Mouse (Mus musculus): ENCODE data around the gene Stag1. TPM values are rescaled to one million over a fixed set of nuclear protein-coding genes. Genes with fewer than 3 reads are reported as not detected.
A peak's percentile ranks its signal among the peaks of the same experiment; 100 is the strongest.
"Not testable (repeated sequence)": the region's sequence is repeated elsewhere in the genome, so short reads cannot be mapped to it uniquely, and the experiment has no call there.

The Stag1 gene
- polyA plus RNA-seq, 1 experiment from 2014 or later = 41.6 TPM

DNA sequence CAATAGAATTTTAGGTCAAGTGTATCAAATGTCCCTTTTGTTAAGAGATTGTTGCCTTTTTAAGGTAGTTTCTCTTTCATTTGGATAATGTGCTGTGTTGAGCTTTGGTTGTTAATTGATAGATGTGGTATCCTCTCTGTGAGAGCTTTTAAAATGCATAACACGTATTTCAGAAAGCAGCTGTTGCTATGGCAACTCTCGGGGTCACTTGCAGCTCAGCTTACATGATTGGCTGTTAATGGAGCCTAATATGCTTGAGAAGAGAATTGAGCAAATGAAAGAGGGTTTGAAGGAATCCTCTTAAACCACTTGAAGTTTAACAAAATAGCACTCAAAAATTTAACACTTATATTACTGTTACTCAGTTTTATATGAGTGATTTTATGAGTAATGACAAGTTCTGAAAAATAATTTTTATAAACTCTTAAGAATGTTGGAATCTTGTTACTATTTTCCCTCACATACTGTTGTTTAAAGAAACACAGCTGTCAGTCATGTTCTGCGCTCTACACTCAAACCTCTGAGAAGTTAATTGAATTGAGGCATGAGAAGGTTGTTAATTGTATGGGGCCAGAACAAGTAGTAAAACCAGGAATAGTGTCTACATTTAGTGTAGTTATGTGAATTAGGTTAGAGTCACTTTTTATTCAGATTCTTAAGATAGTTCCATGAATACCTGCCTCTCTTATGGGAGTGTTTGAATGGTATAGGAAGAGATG lies 88.3 kb downstream of the Stag1 start:
- Histone ChIP-seq H3K36me3 (ENCODE audit: inconsistent target) (no peaks in the 10 kb centered on the region), H3K79me2 (ENCODE audit: inconsistent target) (peaks cover 100% of the 10 kb centered on the region), H3K27ac (no peak overlapping the region), H3K4me3 (ENCODE audit: inconsistent target) (no peak overlapping the region)
- 96% methylated on average over 3 of the region's 3 CpGs for WGBS (ENCODE audit: missing documents)

DNA sequence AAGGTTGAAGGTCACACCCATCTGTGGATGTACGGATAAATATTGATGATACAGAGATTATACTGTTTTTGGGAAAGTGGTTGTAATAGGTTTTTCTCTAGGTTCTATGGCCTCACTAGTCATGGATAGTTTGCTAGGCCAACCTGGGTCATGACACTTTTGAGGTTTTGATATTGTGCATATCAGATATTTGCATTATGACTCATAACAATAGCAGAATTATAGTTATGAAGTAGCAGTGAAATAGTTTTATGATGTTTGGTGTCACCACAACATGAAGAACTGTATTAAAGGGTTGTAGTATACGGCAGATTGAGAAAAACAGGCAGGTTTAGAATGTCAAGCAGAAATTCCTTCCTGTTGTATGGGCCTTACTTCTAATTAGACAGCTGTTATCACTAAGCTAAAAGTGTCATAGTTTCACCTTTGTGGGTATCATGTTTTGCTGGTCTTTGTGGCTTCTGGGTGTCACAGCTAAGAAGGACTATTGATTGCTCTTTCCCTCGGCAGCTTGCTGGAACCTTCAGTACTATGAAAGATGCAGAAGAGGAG lies 92.2 kb downstream of the Stag1 start:
- no peak overlapping the region for H3K4me3 ChIP-seq (ENCODE audit: inconsistent target)
- H3K27ac ChIP-seq = no peak overlapping the region
- H3K79me2 ChIP-seq (ENCODE audit: inconsistent target) = peaks cover 100% of the 10 kb centered on the region
- no peaks in the 10 kb centered on the region for H3K36me3 ChIP-seq (ENCODE audit: inconsistent target)
- WGBS (ENCODE audit: missing documents) = 89% methylated on average over 2 of the region's 3 CpGs

DNA sequence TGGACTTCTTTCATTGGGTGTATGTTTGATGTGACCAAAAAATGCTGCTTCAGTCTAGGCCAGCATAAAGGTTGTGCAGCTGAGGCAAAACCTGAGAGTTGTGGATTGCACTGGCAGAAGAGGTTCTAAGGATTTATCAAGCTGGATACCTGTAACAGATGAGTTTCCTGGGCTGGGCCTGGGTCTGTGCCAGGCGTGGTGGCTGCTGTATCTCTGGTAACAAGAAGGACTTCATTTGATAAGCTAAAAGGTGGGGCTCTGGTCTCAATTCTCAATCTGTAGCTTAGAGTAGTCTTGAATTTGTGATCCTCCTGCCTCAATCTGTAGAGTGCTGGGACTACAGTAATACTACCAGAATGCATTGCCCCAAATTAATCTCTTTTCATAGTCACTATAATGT lies 94.6 kb downstream of the Stag1 start:
- Histone ChIP-seq H3K27ac (no peak overlapping the region), H3K36me3 (ENCODE audit: inconsistent target) (no peaks in the 10 kb centered on the region), H3K79me2 (ENCODE audit: inconsistent target) (peaks cover 100% of the 10 kb centered on the region), H3K4me3 (ENCODE audit: inconsistent target) (no peak overlapping the region)
- 100% methylated on average over 1 of the region's 1 CpGs for WGBS (ENCODE audit: missing documents)

DNA sequence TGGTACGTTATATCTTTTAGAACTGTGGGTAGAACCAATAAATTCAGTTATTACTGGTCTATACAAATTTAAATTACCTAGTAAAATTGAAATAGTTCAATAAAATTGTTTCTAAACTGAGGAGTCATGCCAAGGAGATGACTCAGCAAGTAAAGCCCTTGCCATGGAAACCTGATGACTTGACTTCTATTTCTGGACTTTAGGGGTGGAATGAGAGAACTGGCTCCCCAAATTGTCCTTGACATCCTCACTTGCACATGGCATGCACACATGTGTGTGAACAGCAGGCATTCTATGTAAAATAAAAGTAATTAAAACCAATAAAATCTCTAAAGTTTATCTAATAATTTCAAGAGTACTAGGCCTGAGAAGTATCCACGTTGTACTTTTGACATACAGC lies 98.9 kb downstream of the Stag1 start:
- WGBS (ENCODE audit: missing documents) = 73% methylated on average over 1 of the region's 2 CpGs
- Histone ChIP-seq H3K4me3 (ENCODE audit: inconsistent target) (no peak overlapping the region), H3K79me2 (ENCODE audit: inconsistent target) (peaks cover 97% of the 10 kb centered on the region), H3K36me3 (ENCODE audit: inconsistent target) (no peaks in the 10 kb centered on the region), H3K27ac (no peak overlapping the region)

DNA sequence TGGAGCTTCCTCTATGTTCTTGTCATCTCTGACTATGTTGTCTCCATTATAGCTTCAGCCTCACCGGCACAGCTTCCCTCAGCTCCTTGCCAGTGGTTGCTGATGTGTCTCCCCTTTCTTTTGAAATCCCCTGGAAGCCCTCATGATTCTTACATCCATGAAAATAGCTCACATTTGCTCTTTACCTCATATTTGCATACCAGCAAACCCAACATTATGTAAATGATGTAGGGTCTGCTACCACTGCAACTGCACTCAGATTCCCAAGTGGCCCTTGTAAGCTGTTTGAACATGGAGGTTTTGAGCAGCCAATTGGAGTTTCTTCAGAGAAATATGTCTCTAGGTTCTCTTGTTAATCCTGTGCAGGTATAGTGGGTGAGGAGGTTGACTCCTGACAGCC lies 110.0 kb downstream of the Stag1 start:
- WGBS (ENCODE audit: missing documents) = 92% methylated on average over 1 of the region's 1 CpGs

DNA sequence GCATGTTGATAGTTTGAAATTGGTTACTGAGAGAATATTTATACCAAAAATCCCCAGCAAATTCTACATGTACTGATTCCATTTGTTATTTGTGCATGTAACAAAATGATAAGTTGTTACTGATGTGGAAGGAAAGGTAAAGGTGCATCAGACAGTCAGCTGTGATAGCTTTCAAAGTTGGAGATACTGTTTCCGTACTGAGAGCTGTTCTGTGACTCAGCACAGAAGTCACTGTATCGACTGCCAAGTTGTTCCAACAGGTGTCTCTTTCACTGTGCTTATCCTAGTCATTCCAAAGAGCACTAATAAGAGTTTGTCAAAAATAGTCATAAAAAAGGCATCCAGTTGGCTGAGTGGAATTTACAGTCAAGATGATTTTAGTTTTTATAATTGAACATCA lies 114.1 kb downstream of the Stag1 start:
- Histone ChIP-seq H3K4me3 (ENCODE audit: inconsistent target) (no peak overlapping the region), H3K27ac (no peak overlapping the region), H3K36me3 (ENCODE audit: inconsistent target) (no peaks in the 10 kb centered on the region), H3K79me2 (ENCODE audit: inconsistent target) (peaks cover 53% of the 10 kb centered on the region; the same call in 1 of the 2 replicates)
- WGBS (ENCODE audit: missing documents) = 91% methylated on average over 2 of the region's 2 CpGs

More for the DNA sequence above, 110.0 kb downstream of the Stag1 start:
- H3K36me3 ChIP-seq (ENCODE audit: inconsistent target) = no peaks in the 10 kb centered on the region
- H3K79me2 ChIP-seq (ENCODE audit: inconsistent target) = peaks cover 64% of the 10 kb centered on the region
- no peak overlapping the region for H3K4me3 ChIP-seq (ENCODE audit: inconsistent target)
- H3K27ac ChIP-seq = no peak overlapping the region

DNA sequence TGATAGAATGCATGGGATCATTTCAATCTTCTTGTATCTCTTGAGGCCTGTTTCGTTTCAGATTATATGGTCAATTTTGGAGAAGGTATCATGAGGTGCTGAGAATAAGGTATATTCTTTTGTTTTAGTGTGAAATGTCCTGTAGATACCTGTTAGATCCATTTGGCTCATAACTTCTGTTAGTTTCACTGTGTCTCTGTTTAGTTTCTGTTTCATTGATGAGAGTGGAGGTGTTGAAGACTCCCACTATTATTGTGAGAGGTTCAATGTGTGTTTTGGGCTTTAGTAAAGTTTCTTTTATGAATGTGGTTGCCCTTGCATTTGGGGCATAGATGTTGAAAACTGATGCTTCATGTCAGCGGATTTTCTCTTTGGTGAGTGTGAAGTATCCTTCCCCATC lies 127.2 kb downstream of the Stag1 start:
- H3K36me3 ChIP-seq (ENCODE audit: inconsistent target); H3K4me3 ChIP-seq (ENCODE audit: inconsistent target); H3K27ac ChIP-seq: not testable (repeated sequence)
- H3K79me2 ChIP-seq (ENCODE audit: inconsistent target) = peaks cover 100% of the 10 kb centered on the region
- WGBS (ENCODE audit: missing documents) = 96% methylated on average over 2 of the region's 2 CpGs

DNA sequence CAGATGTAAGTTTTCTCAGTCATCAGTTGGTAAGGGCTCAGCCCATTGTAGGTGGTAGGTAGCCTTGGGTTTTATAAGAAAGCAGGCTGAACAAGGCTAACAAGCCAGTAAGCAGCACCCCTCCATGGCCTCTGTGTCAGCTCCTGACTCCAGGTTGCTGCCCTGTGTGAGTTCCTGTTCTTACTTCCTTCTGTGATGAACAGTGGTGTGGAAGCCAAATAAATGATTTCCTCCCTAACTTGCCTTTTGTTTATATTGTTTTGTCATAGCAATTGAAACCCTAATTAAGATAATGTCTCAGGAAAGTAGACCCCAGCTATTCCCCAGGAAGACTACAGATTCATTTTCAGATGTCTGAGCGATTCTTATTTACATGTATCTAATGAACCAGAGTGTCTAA lies 134.2 kb downstream of the Stag1 start:
- no peak overlapping the region for H3K27ac ChIP-seq
- no peak overlapping the region for H3K4me3 ChIP-seq (ENCODE audit: inconsistent target)
- WGBS (ENCODE audit: missing documents) = 67% methylated on average over 1 of the region's 1 CpGs
- H3K79me2 ChIP-seq (ENCODE audit: inconsistent target) = peaks cover 95% of the 10 kb centered on the region
- no peaks in the 10 kb centered on the region for H3K36me3 ChIP-seq (ENCODE audit: inconsistent target)

DNA sequence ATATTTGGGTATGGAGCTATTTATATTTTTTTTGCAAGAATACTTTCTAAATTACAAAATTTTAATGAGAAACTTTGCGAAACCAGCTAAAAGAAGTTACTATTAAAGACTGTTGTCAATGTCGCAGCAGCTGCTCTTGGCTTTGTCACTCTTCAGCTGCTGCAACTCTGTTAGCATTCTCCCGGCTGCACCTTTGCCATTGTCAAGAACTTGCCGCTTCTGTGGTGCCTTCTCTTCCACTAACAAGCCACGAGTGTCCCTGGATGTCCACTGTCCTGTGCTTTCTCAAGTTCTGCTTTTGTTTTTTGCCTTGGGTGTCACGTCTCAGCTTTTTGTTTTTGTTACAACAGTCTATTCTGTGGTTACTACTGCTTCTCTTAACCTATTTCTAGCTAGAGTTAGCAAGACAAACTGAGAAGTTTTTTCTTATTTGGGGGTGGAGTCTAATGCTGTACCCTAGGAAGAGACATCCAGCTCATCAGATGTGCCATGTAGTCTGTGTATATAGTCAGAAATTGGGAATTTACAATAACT lies 136.4 kb downstream of the Stag1 start:
- Histone ChIP-seq H3K27ac (peak overlapping the region; percentile 27; the same call in 1 of the 2 replicates), H3K36me3 (ENCODE audit: inconsistent target) (no peaks in the 10 kb centered on the region), H3K79me2 (ENCODE audit: inconsistent target) (peaks cover 83% of the 10 kb centered on the region), H3K4me3 (ENCODE audit: inconsistent target) (no peak overlapping the region)
- WGBS (ENCODE audit: missing documents) = 38% methylated on average over 6 of the region's 6 CpGs

DNA sequence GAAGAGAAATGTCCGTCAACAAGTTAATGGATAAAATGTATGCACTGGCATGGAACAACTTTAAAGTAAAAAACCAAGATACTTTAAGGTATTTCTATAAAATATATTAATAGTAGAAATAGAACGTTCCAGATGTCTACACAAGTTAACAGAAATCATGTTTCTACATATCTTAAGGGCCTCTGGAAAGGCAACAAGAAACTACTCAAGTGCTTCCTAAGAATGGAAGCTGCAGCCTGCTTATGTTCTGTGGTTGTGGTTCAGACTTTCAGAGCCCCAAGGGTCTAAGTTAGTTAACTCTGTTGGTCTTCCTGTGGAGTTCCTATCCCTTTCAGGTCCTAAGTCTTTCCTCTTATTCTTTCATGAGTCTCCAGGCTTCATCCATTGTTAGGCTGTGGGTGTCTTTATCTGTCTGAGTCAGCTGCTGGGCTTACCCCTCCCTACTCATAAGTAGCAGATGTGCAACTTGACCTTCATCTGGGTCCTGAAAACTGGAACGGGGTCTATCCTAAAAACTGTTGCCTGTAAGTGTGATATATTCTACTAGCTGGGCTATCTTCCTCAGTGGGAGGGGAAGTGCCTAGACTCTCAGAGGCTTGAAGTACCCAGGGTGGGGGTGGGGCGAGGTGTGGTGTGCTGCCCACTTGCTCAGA lies 138.5 kb downstream of the Stag1 start:
- no peaks in the 10 kb centered on the region for H3K36me3 ChIP-seq (ENCODE audit: inconsistent target)
- H3K27ac ChIP-seq = no peak overlapping the region
- 85% methylated on average over 4 of the region's 4 CpGs for WGBS (ENCODE audit: missing documents)
- peaks cover 61% of the 10 kb centered on the region for H3K79me2 ChIP-seq (ENCODE audit: inconsistent target)
- H3K4me3 ChIP-seq (ENCODE audit: inconsistent target) = no peak overlapping the region

DNA sequence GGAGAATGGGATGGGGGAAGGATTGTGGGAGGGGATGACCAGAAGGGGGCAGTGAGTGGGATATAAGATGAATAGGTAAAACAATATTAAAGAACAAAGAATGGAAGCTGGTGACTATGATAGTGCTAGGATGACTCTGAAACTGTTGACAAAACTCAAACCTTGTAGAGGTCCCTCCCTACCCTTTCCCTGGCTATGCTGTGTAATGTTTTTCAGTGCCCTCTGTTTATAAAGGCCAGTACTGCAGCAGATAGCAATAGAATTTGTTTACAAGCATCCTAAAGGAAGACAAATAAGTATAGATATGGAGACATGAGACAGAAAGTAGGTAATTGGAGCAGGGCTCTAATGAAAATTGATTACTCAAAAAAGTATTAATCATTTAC lies 139.0 kb downstream of the Stag1 start:
- peaks cover 56% of the 10 kb centered on the region for H3K79me2 ChIP-seq (ENCODE audit: inconsistent target)
- H3K27ac ChIP-seq = no peak overlapping the region
- H3K36me3 ChIP-seq (ENCODE audit: inconsistent target) = no peaks in the 10 kb centered on the region
- H3K4me3 ChIP-seq (ENCODE audit: inconsistent target) = no peak overlapping the region

DNA sequence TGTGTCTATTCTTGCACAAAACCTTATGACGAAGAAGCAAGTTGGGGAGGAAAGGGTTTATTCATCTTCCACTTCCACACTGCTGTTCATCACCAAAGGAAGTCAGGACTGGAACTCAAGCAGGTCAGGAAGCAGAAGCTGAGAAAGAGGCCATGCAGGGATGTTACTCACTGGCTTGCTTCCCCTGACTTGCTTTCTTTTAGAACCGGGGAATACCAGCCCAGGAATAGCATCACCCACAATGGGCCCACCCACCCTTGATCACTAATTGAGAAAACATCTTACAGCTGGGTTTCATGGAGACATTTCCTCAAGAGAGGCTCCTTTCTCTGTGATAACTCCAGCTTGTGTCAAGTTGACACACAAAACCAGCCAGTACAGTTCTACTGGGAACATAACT lies 179.6 kb downstream of the Stag1 start:
- H3K36me3 ChIP-seq (ENCODE audit: inconsistent target); H3K27ac ChIP-seq; H3K4me3 ChIP-seq (ENCODE audit: inconsistent target); H3K79me2 ChIP-seq (ENCODE audit: inconsistent target): not testable (repeated sequence)
- 74% methylated on average over 2 of the region's 2 CpGs for WGBS (ENCODE audit: missing documents)

DNA sequence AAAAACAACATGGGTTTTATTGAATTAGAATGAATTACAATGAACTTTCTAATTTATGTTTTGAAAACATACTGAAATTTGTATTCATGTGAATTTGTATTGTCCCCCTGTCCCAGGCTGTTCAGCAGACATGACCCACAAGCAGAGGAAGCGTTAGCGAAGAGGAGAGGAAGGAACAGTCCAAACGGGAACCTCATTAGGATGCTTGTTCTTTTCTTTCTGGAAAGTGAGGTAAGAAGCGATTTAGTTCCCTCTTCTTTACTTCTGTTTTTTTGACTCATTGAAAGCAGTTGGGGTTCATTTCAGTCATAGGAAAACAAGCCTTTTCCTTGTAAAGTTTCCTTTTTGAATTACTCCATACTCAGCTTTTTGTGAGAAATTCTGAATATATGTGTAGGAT lies 268.4 kb downstream of the Stag1 start:
- Histone ChIP-seq H3K27ac (no peak overlapping the region), H3K79me2 (ENCODE audit: inconsistent target) (no peaks in the 10 kb centered on the region; the same call in 1 of the 2 replicates), H3K36me3 (ENCODE audit: inconsistent target) (no peaks in the 10 kb centered on the region), H3K4me3 (ENCODE audit: inconsistent target) (no peak overlapping the region)
- 3% methylated on average over 4 of the region's 4 CpGs for WGBS (ENCODE audit: missing documents)

DNA sequence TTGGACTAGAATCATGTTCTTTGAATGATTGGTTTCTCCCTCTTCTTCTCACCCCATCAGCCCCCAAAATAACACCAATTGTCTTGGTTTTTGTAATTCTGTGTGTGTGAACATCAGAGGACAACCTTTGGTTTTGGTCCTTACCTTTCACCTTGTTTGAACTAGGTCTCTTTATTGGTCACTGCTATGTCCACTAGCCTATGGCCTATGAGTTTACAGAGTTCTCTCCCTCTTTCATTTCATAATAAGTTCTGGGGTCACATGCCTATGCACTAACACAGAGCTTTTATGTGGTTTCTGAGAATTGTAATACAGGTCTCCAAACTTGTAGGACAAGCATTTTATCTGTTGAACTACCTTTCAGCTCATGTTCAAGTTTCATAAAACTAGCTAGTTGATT lies 272.0 kb downstream of the Stag1 start:
- Histone ChIP-seq H3K27ac (no peak overlapping the region), H3K4me3 (ENCODE audit: inconsistent target) (no peak overlapping the region), H3K79me2 (ENCODE audit: inconsistent target) (no peaks in the 10 kb centered on the region), H3K36me3 (ENCODE audit: inconsistent target) (no peaks in the 10 kb centered on the region)

DNA sequence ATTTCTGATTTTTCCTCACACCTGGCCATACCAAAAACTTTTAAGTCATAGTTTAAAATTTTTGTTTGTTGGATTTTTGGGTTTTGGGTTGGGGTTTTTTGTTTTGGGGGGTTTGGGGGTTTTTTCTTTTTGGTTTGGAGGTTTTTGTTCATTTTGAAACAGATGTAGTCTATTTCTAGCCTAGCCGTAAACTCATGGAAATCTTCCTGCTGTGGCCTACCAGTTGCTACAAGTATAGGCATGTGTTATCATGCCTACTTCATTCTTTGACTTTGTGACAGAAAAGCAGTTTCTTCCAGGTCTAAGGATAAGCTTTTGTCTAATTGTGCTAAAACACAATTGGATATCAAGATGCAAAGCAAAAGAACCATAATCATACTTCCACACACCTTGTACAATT lies 298.5 kb downstream of the Stag1 start:
- H3K4me3 ChIP-seq (ENCODE audit: inconsistent target) = no peak overlapping the region
- no peaks in the 10 kb centered on the region for H3K79me2 ChIP-seq (ENCODE audit: inconsistent target)
- WGBS (ENCODE audit: missing documents) = 100% methylated on average over 1 of the region's 1 CpGs
- no peaks in the 10 kb centered on the region for H3K36me3 ChIP-seq (ENCODE audit: inconsistent target)
- H3K27ac ChIP-seq = no peak overlapping the region

Data from macrophage (primary cell).